Mouse (Mus musculus) neural tube, embryonic 13.5 days (tissue): ENCODE results near the gene Slc12a7. TPM values are rescaled to one million over a fixed set of nuclear protein-coding genes. Genes with fewer than 3 reads are reported as not detected.

Experiments
- ATAC-seq: fragments of 200-750 bp; cut with Nextera tagmentation; 2 replicates; pipeline ENCODE4 v1.8.0; 2017; ENCODE audit warnings: low read depth, mild to moderate bottlenecking, moderate TSS enrichment, moderate library complexity
- H3K27ac ChIP-seq: fragments of 300-500 bp; sonication (generic); replicated peaks from 2 replicates; pipeline ENCODE4 v1.5.1; 2015; ENCODE audit warnings: moderate library complexity, mild to moderate bottlenecking, inconsistent platforms
- H3K27me3 ChIP-seq: fragments of 300-500 bp; sonication (generic); 2 replicates; pipeline ENCODE4 v1.6.1; 2015; ENCODE audit warnings: mild to moderate bottlenecking, inconsistent platforms
- H3K36me3 ChIP-seq: fragments of 300-500 bp; sonication (generic); 2 replicates; pipeline ENCODE4 v1.6.1; 2015; ENCODE audit warnings: mild to moderate bottlenecking, inconsistent platforms
- H3K4me1 ChIP-seq: fragments of 300-500 bp; sonication (generic); replicated peaks from 2 replicates; pipeline ENCODE4 v1.6.1; 2015; ENCODE audit warnings: inconsistent platforms
- H3K4me2 ChIP-seq: fragments of 300-500 bp; sonication (generic); 2 replicates; pipeline ENCODE4 v1.6.1; 2015; ENCODE audit warnings: inconsistent platforms, mild to moderate bottlenecking, moderate library complexity
- H3K4me3 ChIP-seq: fragments of 300-500 bp; sonication (generic); 2 replicates; pipeline ENCODE4 v1.5.1; 2015; ENCODE audit warnings: mild to moderate bottlenecking, inconsistent platforms
- H3K9ac ChIP-seq: fragments of 300-500 bp; sonication (generic); 2 replicates; pipeline ENCODE4 v1.6.1; 2015; ENCODE audit warnings: moderate library complexity, mild to moderate bottlenecking, inconsistent platforms
- H3K9me3 ChIP-seq: fragments of 300-500 bp; sonication (generic); 2 replicates; pipeline ENCODE4 v1.6.1; 2016; ENCODE audit warnings: inconsistent platforms
- WGBS: fragments of 180-500 bp; shearing (Covaris S2); methylation state at CpG from one replicate; pipeline ENCODE4 v1.1.7; 2015; 5-methylcytosine and 5-hydroxymethylcytosine counted together
- polyA plus RNA-seq: library from polyadenylated mRNA; unstranded; fragments of >200 nt; fragmentation: Nextera tagmentation; extraction: Ambion mirVana; gene quantifications from 2 replicates; pipeline ENCODE4 v1.2.1, GENCODE M21; 2015

The Slc12a7 gene
- polyA plus RNA-seq, 1 experiment from 2014 or later: 13.6 TPM

- Histone ChIP-seq H3K4me3 (no peak overlapping the region), H3K36me3 (no peaks in the 10 kb centered on the region), H3K9ac (no peak overlapping the region), H3K9me3 (no peaks in the 10 kb centered on the region), H3K27me3 (no peaks in the 10 kb centered on the region), H3K4me1 (peaks cover 25% of the 10 kb centered on the region; the same call in 1 of the 2 replicates), H3K27ac (0 out of 2 replicates have a peak overlapping the region, but pooled peaks have one; percentile 33), H3K4me2 (no peak overlapping the region)
- ATAC-seq: no peak
- 59% methylated on average over 12 of the region's 12 CpGs for WGBS
These were observed 100.9 kb downstream of the Slc12a7 start for GRCm38 (mm10) chr13:73833809-73834208.

DNA sequence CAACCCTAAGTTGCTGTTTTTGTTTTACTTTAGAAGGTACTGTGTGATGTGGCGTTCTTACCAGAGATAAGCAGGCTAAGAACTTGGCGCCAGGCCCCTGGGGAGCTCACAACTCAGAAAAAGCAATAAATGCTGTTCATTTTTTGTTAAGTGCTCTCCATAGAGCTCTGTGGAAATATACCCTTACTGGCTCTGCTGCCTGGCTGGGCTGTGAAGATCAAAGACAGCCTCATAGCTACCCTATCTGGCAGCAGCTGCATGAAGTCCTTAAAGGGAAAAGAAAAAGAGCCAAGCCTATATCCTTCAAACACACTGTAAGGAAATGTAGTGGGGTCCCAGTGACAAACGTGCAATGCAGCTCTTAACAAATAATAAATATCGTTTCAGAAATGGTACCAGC, 102.9 kb downstream of the Slc12a7 start:
- WGBS: 64% methylated on average over 4 of the region's 4 CpGs
- Histone ChIP-seq H3K4me3 (no peak overlapping the region), H3K36me3 (no peaks in the 10 kb centered on the region), H3K27me3 (no peaks in the 10 kb centered on the region), H3K9me3 (no peaks in the 10 kb centered on the region), H3K4me1 (peaks cover 25% of the 10 kb centered on the region; the same call in 1 of the 2 replicates), H3K27ac (0 out of 2 replicates have a peak overlapping the region, but pooled peaks have one; percentile 10), H3K4me2 (no peak overlapping the region), H3K9ac (no peak overlapping the region)
- no peak; the same call in 1 of the 2 replicates for ATAC-seq

DNA sequence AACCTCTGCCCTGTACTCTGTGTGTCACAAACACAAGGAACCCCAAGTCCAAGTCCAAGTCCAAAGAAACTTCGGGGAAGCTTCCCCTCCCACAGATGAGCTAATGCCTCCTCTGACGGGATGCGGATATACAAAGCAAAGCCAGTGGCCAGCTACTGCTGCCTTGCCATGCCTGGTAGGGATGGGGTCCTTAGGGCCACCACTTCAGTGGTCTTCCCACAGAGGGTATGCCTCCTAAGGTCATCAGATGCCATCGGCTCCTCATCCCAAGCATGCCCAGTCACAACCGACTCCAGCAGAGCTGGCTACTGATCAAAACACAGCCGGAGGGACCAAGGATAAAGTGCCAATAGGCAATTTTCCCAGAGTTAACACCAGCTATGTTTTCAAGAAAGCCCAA, 103.6 kb downstream of the Slc12a7 start:
- Histone ChIP-seq H3K36me3 (no peaks in the 10 kb centered on the region), H3K4me2 (no peak overlapping the region), H3K9me3 (no peaks in the 10 kb centered on the region), H3K4me3 (no peak overlapping the region), H3K27me3 (no peaks in the 10 kb centered on the region), H3K4me1 (peaks cover 25% of the 10 kb centered on the region; the same call in 1 of the 2 replicates), H3K27ac (no peak overlapping the region), H3K9ac (no peak overlapping the region)
- WGBS: 80% methylated on average over 6 of the region's 6 CpGs
- ATAC-seq: no peak

GRCm38 (mm10) chr13:73837708-73838107, 104.8 kb downstream of the Slc12a7 start:
- peaks cover 25% of the 10 kb centered on the region; the same call in 1 of the 2 replicates for H3K4me1 ChIP-seq
- H3K36me3 ChIP-seq: no peaks in the 10 kb centered on the region
- H3K4me2 ChIP-seq: no peak overlapping the region
- 85% methylated on average over 8 of the region's 8 CpGs for WGBS
- no peak overlapping the region for H3K9ac ChIP-seq
- no peaks in the 10 kb centered on the region for H3K9me3 ChIP-seq
- H3K27ac ChIP-seq: no peak overlapping the region
- no peaks in the 10 kb centered on the region for H3K27me3 ChIP-seq
- ATAC-seq: no peak
- H3K4me3 ChIP-seq: no peak overlapping the region

DNA sequence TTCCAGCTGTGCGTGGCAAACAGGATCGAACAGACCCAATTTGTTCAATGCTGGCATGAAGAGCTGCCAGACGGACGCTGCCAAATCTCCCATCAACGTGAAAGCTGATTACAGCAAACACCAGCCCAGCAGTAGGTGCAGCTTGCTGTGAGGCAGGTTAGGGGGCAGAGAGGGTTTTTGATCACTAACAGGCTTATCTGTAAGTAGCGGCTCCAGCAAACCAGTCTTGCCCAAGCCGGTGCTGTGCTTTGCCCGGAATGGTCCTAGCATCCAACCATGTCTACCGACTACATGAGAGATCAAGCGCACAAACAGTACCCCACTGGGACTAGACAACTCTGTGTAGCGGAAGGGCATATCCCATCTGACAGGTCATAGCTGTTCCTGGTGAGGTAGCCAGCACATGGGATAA, 106.2 kb downstream of the Slc12a7 start:
- ATAC-seq: no peak
- Histone ChIP-seq H3K9me3 (no peaks in the 10 kb centered on the region), H3K36me3 (no peaks in the 10 kb centered on the region), H3K4me2 (no peak overlapping the region), H3K27me3 (no peaks in the 10 kb centered on the region), H3K9ac (no peak overlapping the region), H3K27ac (no peak overlapping the region), H3K4me3 (no peak overlapping the region), H3K4me1 (peaks cover 15% of the 10 kb centered on the region; the same call in 1 of the 2 replicates)
- WGBS: 83% methylated on average over 11 of the region's 11 CpGs

- WGBS: 81% methylated on average over 4 of the region's 4 CpGs
- Histone ChIP-seq H3K9ac (no peak overlapping the region), H3K4me2 (no peak overlapping the region), H3K4me3 (no peak overlapping the region), H3K27ac (no peak overlapping the region), H3K36me3 (no peaks in the 10 kb centered on the region), H3K4me1 (peaks cover 15% of the 10 kb centered on the region; the same call in 1 of the 2 replicates), H3K9me3 (no peaks in the 10 kb centered on the region), H3K27me3 (no peaks in the 10 kb centered on the region)
- no peak for ATAC-seq
These were observed 106.8 kb downstream of the Slc12a7 start for GRCm38 (mm10) chr13:73839740-73840139.

DNA sequence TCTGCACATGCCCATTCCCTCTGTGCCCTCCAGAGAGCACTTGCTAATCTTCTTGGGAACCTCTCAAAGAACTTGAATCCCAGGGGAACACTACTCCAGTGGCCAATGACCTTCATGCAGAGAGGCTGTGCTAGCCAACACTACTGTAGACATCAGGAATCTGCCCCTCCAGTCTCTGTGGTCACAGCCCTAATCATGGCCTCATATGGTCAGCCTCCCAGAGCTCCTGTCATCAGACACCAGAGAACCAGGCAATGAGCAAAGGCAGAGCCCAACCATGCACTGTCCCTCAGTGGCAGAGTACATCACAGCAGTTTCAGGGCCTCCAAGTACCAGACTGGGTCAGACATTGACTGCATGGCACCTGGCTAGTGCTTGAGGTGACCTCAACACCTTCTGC, 109.8 kb downstream of the Slc12a7 start:
- no peaks in the 10 kb centered on the region for H3K9me3 ChIP-seq
- H3K9ac ChIP-seq: no peak overlapping the region
- no peak overlapping the region for H3K27ac ChIP-seq
- no peaks in the 10 kb centered on the region for H3K36me3 ChIP-seq
- H3K4me1 ChIP-seq: 0 out of 2 replicates have a peak, but pooled peaks cover 9% of the 10 kb centered on the region
- no peak overlapping the region for H3K4me2 ChIP-seq
- H3K27me3 ChIP-seq: peaks cover 20% of the 10 kb centered on the region
- no peak overlapping the region for H3K4me3 ChIP-seq
- ATAC-seq: no peak

DNA sequence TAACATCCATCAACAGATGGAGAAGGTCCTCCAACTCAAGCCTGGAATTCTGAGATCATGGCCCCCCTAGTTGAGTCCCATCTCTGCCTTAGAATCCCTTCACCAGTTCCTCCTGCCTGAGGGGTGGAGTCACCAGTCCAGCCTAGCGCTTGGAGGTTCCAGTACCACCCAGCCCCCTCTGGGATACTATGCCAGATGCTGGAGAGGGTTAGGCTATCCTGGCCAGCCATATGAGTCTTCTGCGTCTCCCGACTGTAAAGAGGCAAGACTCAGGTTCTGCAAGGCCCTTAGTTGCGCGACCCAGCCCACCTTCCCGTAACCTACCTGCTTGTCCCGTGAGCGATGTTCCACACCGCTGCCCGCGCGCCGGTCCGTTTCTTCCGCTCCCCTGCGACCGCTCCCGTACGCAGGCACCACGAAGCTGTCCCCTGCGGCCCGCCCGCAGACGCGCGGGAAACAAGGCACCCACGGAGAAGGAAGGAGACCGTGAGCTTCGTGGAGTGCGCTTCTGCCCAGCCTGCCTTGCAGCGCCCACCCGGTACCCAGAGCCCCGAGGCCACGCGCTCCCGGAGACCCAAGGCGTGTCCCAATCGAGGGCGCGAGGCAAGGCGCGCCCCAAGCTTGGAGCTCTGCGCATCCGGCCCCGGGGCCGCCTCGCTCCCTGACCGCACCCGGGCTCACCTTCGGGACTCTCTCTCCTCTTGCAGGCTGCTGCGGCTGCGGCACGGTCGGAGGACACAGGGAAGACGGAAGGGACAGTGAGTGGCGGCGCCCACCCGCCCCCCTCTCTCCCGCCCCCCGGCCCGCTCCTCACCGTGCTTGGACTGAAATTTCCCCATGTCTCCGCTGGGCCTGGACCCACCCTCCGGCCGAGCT, 113.9 kb downstream of the Slc12a7 start:
- peak overlapping the region; percentile 90 for H3K4me2 ChIP-seq
- under 1% methylated on average over 55 of the region's 65 CpGs for WGBS
- 0 out of 2 replicates have a peak, but pooled peaks cover 9% of the 10 kb centered on the region for H3K4me1 ChIP-seq
- peak overlapping the region; percentile 75 for H3K9ac ChIP-seq
- H3K27me3 ChIP-seq: peaks cover 27% of the 10 kb centered on the region
- H3K36me3 ChIP-seq: no peaks in the 10 kb centered on the region
- no peak overlapping the region for H3K27ac ChIP-seq
- ATAC-seq: peak; percentile 85
- no peaks in the 10 kb centered on the region for H3K9me3 ChIP-seq
- H3K4me3 ChIP-seq: peak overlapping the region; percentile 62

DNA sequence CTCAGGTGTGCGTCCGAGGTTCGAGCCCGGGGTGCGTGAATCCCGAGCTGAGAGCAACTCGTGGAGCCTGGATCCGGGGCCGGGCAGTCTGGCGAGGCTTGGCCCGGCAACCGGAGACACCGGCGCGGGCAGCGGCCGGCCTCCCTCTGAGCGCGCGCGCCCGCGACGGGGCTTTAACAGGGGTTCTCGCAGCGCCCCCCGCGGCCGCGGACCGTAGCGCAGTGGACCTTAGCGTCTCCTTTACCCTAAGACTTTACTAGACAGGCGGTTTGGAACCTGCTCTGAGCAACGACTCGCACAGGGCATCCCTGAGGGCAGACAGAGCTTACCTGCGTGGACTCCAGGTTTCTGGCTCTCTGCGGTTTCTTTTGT, 114.6 kb downstream of the Slc12a7 start, which contains the start of gene Nkd2:
TSS of gene Nkd2 (minus strand) at position 167 of the 372 bp plus-strand sequence.
- Histone ChIP-seq H3K4me1 (0 out of 2 replicates have a peak, but pooled peaks cover 9% of the 10 kb centered on the region), H3K4me2 (peak within 1 kb of the TSS; percentile 90), H3K27ac (no peak within 1 kb of the TSS), H3K9ac (peak within 1 kb of the TSS; percentile 75), H3K36me3 (no peaks in the 10 kb centered on the region), H3K9me3 (no peaks in the 10 kb centered on the region), H3K4me3 (peak within 1 kb of the TSS; percentile 62), H3K27me3 (peaks cover 27% of the 10 kb centered on the region)
- ATAC-seq: peak; percentile 95
- under 1% methylated on average over 34 of the region's 38 CpGs for WGBS

Other genes with a start within 250 kb of the Slc12a7 start
- gene Slc6a3, start 196.3 kb upstream of the Slc12a7 start, polyA plus RNA-seq: 0.13 TPM in 1 of 2 replicates, not detected in the other
- 126 and 138 TPM in 2 replicates for gene Clptm1l, start 129.1 kb upstream of the Slc12a7 start, polyA plus RNA-seq
- 4.8 and 5.3 TPM in 2 replicates for gene Tert, start 106.2 kb upstream of the Slc12a7 start, polyA plus RNA-seq
- not detected in 2 replicates for gene Slc6a18, start 55.1 kb upstream of the Slc12a7 start, polyA plus RNA-seq
- gene Slc6a19, start 28.2 kb upstream of the Slc12a7 start, polyA plus RNA-seq: 0.56 and 0.72 TPM in 2 replicates
- 8.7 and 9.8 TPM in 2 replicates for gene Nkd2, start 114.5 kb downstream of the Slc12a7 start, polyA plus RNA-seq
- gene Trip13, start 204.7 kb downstream of the Slc12a7 start, polyA plus RNA-seq: 12.1 and 15.9 TPM in 2 replicates
- 91.4 and 94.2 TPM in 2 replicates for gene Brd9, start 204.7 kb downstream of the Slc12a7 start, polyA plus RNA-seq
- not detected in 2 replicates for gene Zdhhc11, start 230.8 kb downstream of the Slc12a7 start, polyA plus RNA-seq